Mouse (Mus musculus) lung, postnatal 0 days (tissue): ENCODE results near the gene Acer2.

Experiments
- CTCF ChIP-seq: IDR thresholded peaks from 2 replicates; pipeline ENCODE4 v1.5.1; 2016; ENCODE audit warnings: antibody characterized with exemption, mild to moderate bottlenecking
- EP300 ChIP-seq: IDR thresholded peaks from 2 replicates; pipeline ENCODE4 v1.6.1; 2016; ENCODE audit warnings: antibody characterized with exemption, mild to moderate bottlenecking, control low read depth

- TF ChIP-seq CTCF (no peak), EP300 (no peak)
These were observed 1.1 kb upstream of the Acer2 start for GRCm38 (mm10) chr4:86873072-86873471.
